Mouse (Mus musculus) erythroid progenitor cell, adult 5-6 weeks (primary cell): ENCODE data around the gene Lexm. TPM values are rescaled to one million over a fixed set of nuclear protein-coding genes. Genes with fewer than 3 reads are reported as not detected.

Experiments used
- ATAC-seq: replicated peaks from 2 replicates; pipeline ENCODE4 v1.8.0; 2016; ENCODE audit warnings: moderate number of reproducible peaks, mild to moderate bottlenecking, moderate TSS enrichment, inconsistent platforms; ENCODE audit not compliant: poor library complexity, low FRiP score, severe bottlenecking
- total RNA-seq, 2 experiments: library from RNA; stranded (forward) in 1 of 2; stranded (reverse) in 1 of 2; fragments of 150-400 nt in 1 of 2; fragments of 186-747, 209-891 nt in 1 of 2; gene quantifications; 2 replicates each; pipeline versions ENCODE4 v1.2.3 to v1.2.4; 2015 to 2017; ENCODE audit warnings: low replicate concordance in 2 of 2

The Lexm gene
- total RNA-seq, 2 experiments from 2014 or later = not detected

DNA sequence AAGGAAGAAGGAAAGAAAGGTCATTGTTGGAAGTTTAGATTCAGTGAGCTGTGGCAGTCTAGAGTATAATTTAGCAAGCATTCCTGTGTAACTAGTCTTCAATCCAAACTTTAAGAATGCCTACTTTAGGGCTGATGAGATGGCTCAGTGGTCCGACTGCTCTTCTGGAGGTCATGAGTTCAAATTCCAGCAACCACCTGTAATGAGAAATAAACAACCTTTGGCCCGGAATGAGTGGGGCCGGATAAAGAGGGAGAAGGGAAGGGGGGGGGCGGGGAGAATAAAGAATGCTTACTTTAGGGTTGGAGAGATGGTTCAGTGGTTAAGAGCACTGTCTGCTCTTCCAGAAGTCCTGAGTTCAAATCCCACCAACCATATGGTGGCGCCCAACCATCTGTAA, 59.8 kb downstream of the Lexm start:
- ATAC-seq = no peak

DNA sequence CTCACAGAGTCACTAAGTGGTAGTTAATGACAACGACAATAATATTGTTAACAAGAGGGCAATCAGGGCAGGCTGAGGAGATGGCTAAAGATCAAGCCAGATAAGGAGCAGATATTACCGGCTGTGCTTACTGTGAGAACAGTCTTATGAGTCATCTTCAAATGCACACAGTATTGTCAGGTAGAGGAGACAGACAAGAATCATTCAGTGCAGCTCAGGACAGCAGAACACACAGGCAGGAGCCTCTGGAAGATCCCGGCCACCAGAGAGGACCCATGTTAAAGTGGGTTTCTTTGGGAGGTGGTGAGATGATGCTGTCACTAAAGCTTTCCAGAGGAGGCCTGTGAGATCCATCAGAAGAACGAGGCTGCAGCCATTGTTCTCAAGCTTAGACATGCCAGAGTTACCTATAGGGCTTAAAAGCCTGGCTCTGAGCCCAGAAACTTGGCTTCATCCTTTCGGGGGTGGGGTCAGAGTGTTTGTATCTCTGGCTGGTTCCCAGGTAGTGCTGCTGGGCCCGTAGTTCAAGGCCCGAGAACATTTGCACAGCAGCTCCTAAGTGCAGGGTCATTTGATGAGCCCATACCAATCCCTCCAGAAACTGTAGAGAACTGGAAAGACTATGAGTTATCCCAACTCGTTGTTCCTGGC, 66.4 kb downstream of the Lexm start:
- ATAC-seq = no peak

DNA sequence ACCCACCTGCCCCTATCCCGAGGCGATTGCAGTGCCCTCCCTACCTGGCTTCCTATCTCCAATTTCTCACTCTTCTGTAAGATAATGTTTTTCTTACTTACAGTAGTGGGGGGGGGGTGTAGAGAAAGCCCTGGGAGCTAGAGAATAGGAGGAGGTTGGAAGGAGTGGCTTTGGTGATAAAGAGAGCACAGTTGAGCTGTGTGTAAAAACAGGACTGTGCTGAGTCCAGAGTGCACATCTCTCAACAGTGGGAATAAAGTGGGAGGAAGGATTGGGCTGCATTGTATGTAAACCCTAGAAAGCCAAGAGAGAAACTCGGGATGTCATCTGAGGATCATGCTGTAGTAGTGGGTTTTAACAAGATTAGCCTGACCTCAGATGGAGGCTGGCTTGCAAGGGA, 68.9 kb downstream of the Lexm start:
- no peak for ATAC-seq

DNA sequence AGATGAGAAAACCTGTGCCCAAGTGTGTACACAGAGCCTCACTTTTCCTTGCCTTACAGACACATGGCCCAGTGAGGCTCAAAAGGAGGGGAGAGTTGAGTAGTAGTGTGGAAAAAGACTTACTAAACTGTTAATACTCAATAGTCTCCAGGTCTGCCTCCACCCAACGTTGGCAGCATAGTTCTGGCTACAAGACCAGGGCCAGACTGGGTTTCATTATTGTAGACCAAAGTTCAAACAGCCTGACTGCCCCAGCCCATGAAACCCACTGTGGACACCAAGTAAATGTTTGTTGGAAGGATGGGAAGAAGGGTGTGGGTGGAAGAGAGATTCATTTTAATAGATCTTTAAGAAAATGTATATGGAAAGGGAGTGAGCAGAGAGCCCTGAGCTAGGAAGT, 70.1 kb downstream of the Lexm start:
- ATAC-seq = no peak

GRCm38 (mm10) chr4:106545817-106546373, 71.1 kb downstream of the Lexm start:
- ATAC-seq = no peak

GRCm38 (mm10) chr4:106542211-106542610, 74.8 kb downstream of the Lexm start:
- ATAC-seq = no peak

- ATAC-seq = no peak
Measured at GRCm38 (mm10) chr4:106541491-106541890, 75.5 kb downstream of the Lexm start.

Other genes with a start within 250 kb of the Lexm start
- not detected in 2 replicates for gene Pcsk9, start 152.9 kb downstream of the Lexm start, total RNA-seq (2015; ENCODE audit: low replicate concordance)
- gene Pcsk9, start 152.9 kb downstream of the Lexm start, total RNA-seq (2017; ENCODE audit: low replicate concordance) = not detected in 2 replicates
- not detected in 2 replicates for gene Bsnd, start 125.0 kb downstream of the Lexm start, total RNA-seq (2015; ENCODE audit: low replicate concordance)
- gene Bsnd, start 125.0 kb downstream of the Lexm start, total RNA-seq (2017; ENCODE audit: low replicate concordance) = not detected in 2 replicates
- gene Dhcr24, start 56.2 kb downstream of the Lexm start, total RNA-seq (2015; ENCODE audit: low replicate concordance) = 2.2 and 6.7 TPM in 2 replicates
- 1.9 and 3.1 TPM in 2 replicates for gene Dhcr24, start 56.2 kb downstream of the Lexm start, total RNA-seq (2017; ENCODE audit: low replicate concordance)
- not detected in 2 replicates for gene Ttc22, start 5.2 kb upstream of the Lexm start, total RNA-seq (2015; ENCODE audit: low replicate concordance)
- gene Ttc22, start 5.2 kb upstream of the Lexm start, total RNA-seq (2017; ENCODE audit: low replicate concordance) = not detected in 2 replicates
- 0.72 and 0.84 TPM in 2 replicates for gene Pars2, start 33.8 kb upstream of the Lexm start, total RNA-seq (2015; ENCODE audit: low replicate concordance)
- 0.77 and 1.7 TPM in 2 replicates for gene Pars2, start 33.8 kb upstream of the Lexm start, total RNA-seq (2017; ENCODE audit: low replicate concordance)
- 17.2 and 25.9 TPM in 2 replicates for gene Ttc4, start 61.7 kb upstream of the Lexm start, total RNA-seq (2015; ENCODE audit: low replicate concordance)
- gene Ttc4, start 61.7 kb upstream of the Lexm start, total RNA-seq (2017; ENCODE audit: low replicate concordance) = 39.9 and 50.4 TPM in 2 replicates
- not detected in 2 replicates for gene Mroh7, start 113.7 kb upstream of the Lexm start, total RNA-seq (2015; ENCODE audit: low replicate concordance)
- gene Mroh7, start 113.7 kb upstream of the Lexm start, total RNA-seq (2017; ENCODE audit: low replicate concordance) = not detected in 2 replicates
- not detected in 2 replicates for gene Fam151a, start 116.6 kb upstream of the Lexm start, total RNA-seq (2015; ENCODE audit: low replicate concordance)
- gene Fam151a, start 116.6 kb upstream of the Lexm start, total RNA-seq (2017; ENCODE audit: low replicate concordance) = not detected in 2 replicates
- 4.2 and 6.8 TPM in 2 replicates for gene Acot11, start 187.8 kb upstream of the Lexm start, total RNA-seq (2015; ENCODE audit: low replicate concordance)
- gene Acot11, start 187.8 kb upstream of the Lexm start, total RNA-seq (2017; ENCODE audit: low replicate concordance) = 4.5 and 5.3 TPM in 2 replicates